Mouse (Mus musculus) cerebellum, adult 2 months (tissue): ENCODE results near the gene 2300009A05Rik.

Experiments used
- CTCF ChIP-seq: fragments of 200-500 bp; IDR thresholded peaks from 2 replicates; pipeline ENCODE4 v1.5.1; 2011; ENCODE audit warnings: low read depth, mild to moderate bottlenecking, control low read depth, low read length, moderate library complexity, borderline replicate concordance; ENCODE audit not compliant: insufficient read depth
- POLR2A ChIP-seq: fragments of 200-500 bp; IDR thresholded peaks from 2 replicates; pipeline ENCODE4 v1.6.1; 2011; ENCODE audit warnings: low read length, control low read depth, borderline replicate concordance; ENCODE audit not compliant: insufficient read depth

- TF ChIP-seq POLR2A, result no peak
- no peak for TF ChIP-seq CTCF
These were observed 20.9 kb downstream of the 2300009A05Rik start for GRCm38 (mm10) chr9:63378174-63378573.
